Mouse (Mus musculus) thymus, postnatal 36 days (tissue): ENCODE results near the gene Hist1h4i.

Source experiments
- DNase-seq, 2 experiments: peaks; one replicate each; pipeline ENCODE4 v3.0.0; 2022; ENCODE audit warnings: mixed read lengths in 2 of 2

Hist1h4i gene

DNA sequence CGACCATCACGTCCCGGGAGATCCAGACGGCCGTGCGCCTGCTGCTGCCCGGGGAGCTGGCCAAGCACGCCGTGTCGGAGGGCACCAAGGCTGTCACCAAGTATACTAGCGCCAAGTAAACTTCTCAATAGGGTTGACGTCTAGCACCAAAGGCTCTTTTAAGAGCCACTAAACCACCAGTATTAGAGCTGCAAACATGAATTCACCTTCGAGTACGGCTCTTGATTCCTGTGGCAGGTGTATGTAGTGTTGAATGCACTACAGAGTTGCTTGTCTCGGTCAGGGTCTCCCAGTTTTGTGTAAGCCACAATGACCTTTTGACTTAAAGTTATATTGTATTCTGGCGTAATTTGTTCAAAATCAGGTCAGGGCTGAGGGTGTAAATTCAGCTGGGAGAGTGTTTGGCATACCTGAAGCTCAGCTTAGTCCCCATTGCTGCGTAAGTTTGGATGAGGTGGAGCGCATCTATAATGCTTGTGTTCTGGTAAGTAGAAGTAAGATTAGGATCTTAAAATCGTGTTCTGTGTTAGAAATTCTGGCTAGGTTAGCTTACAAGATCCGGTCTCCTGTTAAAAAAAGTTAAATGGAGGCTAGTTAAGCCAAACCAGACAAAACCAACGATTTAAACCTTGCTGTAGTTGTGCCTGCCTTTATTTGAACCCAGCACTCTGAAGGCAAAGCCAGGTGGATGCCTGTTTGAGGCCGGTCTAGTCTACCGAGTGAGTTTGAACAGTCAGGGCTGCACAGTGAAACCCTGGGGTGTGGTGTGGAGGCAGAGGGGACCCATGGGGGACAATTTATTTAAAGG, 4.8 kb downstream of the Hist1h4i start:
- peak in 1 of 2 experiments; percentile 23 for DNase-seq

DNA sequence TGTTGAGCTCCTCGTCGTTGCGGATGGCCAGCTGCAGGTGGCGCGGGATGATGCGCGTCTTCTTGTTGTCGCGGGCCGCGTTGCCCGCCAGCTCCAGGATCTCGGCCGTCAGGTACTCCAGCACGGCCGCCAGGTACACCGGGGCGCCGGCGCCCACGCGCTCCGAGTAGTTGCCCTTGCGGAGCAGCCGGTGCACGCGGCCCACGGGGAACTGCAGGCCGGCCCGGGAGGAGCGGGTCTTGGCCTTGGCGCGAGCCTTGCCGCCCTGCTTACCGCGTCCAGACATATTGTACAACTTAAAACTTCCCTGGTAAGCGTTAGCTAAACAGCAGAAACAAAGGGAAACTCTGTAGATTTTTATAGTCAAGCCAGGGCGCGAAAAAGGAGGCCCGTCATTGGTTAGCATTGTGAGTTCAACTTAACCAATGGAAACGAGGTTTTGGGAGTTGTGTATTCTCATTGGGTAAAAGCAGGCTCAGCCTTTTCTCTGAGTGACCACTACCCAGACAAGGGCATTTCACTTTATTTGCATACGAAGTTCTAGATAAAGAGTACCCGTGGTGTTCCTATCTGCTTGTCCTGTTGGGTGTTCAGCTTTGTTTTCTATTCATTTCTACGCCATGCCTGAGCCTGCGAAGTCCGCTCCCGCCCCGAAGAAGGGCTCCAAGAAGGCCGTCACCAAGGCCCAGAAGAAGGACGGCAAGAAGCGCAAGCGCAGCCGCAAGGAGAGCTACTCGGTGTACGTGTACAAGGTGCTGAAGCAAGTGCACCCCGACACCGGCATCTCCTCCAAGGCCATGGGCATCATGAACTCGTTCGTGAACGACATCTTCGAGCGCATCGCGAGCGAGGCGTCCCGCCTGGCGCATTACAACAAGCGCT, 5.7 kb downstream of the Hist1h4i start, which contains the start of the genes Hist1h2ah and Hist1h2bk:
Gene Hist1h2ah, minus strand, starts transcription at position 302 of the 882 bp plus-strand sequence.
Gene Hist1h2bk, plus strand, starts transcription at position 604 of the 882 bp plus-strand sequence.
- DNase-seq = peak; percentile 79 to 82

DNA sequence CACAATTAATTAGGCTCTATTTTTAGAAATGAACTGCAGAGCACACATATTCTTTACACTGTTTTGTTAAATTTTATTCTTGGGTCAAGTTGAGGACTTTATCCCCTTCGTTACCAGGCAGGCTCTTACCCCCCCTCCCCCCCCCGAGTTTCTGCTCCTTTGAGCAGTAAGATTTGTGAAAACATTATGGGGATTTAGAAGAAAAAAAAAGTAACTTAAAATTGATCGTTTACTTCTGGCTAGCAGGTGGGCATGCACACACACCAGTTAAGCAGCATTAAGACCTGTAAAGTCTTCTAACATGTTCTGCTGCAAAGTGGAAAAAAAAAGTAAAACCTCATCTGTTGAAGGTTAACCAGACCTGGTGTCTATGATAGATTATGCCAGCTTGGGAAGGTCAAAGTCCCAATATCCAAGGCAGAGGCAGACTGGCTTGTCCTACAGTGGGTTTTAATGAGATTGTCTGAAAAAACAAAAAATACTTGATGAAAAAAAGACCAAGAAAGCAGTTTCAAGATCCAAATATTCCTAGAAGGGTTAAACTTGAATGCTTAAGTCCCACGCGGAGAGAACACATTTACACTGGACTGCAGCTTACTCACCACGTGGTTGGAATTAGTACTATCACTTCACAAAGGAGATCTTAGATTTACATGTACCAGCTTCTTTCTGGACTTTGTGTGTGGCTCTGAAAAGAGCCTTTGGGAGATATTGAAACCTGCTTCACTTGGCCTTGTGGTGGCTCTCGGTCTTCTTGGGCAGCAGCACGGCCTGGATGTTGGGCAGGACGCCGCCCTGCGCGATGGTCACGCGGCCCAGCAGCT, 6.5 kb downstream of the Hist1h4i start:
- no peak for DNase-seq

DNA sequence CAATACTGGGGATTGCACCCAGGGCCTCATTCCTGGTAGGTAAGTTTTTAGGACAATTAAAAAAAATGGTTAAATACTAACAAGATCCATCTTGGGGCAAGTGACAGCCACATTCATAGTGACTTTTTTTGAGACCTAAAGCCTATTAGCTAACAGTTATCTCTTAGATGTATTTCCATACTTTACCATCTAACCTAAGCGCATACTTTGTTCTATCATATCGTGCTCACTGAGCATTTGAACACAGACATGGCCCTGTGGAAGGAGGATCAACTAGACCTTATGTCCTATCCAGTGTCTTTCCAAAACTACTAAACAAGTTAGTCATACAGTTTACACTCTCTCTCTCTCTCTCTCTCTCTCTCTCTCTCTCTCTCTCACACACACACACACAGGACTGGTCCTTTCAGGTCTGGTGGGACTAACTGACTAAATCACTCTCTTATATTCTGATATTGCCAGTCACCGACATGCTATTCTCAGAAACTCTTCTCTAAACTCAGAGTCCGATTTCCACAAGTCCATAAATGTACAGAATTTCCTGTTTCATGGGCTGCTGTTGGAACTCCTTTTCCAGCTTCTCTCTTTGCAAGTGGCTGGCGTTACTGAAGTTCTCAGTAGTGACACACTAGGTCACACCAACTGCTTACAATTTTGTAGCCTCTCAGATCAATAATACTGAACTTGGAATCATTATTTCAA, 7.3 kb downstream of the Hist1h4i start:
- no peak for DNase-seq

DNA sequence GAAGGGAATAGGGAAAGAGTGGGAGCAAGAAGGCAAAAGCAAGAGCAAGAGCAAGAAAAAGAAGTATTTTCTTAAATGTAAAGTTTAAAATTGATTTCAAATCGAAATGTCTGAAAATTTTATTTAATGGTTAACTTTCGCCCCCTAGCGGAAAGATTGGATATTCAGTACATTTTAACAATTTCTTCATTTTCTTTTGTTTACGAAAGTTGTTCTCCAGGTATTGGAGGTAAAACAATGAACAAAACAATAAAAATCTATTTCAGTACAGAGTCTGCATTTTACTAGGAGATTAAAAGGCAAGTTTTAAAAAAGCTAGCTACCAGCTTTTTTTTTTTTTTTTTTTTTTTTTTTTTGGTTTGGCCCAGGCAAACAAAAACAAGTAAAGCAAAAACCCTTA, 10.7 kb downstream of the Hist1h4i start:
- DNase-seq = no peak

DNA sequence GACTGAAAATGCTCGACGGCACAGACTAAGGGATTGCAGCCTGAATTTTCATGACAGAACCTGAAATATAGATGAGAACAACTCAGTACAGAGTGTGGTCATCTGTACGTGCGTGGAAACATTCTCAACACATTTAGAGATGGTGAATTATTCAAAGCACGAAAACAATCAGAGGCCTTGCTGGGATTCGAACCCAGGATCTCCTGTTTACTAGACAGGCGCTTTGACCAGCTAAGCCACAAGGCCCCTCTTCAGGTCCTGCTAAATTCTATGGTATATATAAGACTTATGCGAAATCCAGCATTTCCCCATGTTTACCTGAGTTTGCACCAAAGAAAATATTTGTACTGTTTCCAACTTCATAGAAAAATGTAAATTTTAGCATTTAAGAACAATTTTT, 11.2 kb downstream of the Hist1h4i start:
- DNase-seq = no peak

DNA sequence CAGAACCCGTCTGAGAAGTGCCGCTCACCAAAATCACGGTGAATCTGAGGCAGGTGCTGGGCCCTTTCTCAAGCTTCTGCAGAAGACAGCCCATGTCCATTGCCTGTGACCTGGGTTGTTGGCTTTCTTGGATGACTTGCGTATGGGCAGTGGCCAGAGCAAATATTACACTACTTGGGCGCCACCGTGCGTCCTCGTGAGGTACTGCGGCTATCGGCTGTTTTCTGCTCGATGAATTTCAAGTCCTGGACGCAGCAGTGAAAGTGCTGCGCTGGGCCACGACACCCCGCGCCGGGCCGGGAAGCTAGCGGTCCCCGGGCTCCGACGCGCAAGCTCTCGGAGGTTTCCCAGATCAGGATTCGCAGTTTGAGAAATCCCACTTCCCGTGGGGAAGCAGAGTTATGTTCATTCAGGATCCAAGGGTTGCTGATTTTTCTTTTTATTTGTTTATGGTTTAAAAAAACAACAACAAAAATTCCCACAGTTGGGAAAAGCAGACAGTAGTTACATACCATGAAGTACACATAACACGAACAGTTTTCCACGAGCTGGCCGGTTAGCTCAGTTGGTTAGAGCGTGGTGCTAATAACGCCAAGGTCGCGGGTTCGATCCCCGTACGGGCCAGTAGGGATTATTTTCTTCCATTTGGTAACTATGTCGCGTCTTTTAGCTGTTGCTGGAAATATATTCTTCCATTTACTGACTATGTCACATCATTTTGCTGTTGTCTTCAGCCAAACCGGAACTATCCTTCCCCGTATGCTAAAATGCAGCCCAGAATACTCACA, 12.3 kb downstream of the Hist1h4i start:
- peak; percentile 87 to 90 for DNase-seq

DNA sequence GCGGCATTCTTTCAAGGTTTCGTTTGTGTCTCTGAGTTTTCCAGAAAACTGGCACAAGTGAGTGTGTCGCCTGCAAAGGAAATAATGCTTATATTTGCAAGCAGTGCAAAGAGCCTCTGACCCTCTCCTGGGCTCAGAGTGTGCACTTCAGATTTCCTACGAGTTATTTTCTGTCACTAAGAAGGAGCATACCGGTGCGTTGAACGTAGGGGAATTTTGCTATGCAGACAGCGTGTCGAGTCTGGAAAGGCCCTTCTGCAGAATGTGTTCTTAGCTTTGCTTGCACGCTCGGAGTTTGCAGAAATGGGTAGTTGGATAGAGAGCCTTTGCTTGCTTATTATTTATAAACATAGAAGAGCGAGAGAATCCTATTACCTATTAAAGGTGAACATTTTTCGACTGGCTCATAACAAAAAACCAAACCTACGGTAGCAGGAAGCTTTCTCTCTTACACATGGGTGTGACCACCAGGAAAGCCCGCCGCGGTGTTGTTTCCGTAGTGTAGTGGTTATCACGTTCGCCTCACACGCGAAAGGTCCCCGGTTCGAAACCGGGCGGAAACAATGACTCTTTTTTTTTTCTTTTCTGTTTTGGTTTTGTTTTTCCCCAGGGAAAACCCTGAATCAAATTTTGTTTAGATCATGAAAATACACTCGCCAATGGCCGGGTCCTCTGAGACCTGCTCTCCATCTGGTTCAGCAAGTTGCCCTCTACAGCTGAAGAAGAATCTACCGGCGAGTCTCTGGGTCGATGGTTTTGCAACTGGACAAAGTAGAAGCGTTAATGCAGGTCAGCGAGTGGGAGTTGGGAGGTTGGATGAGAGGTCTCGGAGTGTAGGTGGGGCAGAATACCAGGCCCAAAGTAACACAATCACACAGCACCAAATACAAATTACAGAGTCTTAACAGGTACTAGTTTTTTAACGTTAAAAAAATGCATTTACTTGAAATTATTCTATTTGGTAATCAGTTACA, 14.8 kb downstream of the Hist1h4i start:
- peak; percentile 81 to 84 for DNase-seq

DNA sequence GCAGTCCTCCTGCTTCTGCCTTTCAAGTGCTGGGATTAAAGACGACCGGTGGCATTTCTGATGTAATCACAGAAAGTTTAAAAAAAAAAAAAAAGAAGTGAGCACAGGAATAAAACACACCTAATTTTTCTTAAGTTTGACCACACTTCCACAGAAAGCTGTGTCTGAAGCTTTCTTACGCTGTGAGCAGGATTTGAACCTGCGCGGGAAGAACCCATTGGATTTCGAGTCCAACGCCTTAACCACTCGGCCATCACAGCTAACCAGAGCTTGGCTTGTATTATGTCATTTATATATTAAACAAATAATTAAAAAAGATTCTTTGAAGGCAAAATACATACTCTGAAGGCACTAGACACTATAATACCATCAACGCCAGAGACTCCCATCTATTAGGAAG, 18.9 kb downstream of the Hist1h4i start:
- peak; percentile 73 to 77 for DNase-seq

DNA sequence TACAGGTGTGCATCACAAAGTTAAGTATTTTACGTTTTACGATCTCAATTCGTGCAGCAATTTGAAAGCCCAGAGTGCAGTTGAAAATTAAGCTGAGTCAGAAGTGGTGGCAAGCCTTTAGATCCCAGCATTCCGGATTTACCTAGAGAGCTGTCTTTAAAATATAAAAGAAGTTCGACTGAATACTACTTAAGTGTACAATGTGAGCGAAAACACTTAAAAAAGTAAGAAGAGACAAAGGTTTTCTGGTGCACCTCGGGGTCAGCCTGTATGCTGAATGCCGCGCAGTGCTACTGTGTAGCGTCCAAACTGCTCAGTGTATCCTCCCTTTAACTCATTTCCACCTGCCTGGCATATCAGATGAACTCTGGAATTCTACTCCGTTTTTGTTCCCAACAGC, 19.6 kb downstream of the Hist1h4i start:
- DNase-seq = no peak

DNA sequence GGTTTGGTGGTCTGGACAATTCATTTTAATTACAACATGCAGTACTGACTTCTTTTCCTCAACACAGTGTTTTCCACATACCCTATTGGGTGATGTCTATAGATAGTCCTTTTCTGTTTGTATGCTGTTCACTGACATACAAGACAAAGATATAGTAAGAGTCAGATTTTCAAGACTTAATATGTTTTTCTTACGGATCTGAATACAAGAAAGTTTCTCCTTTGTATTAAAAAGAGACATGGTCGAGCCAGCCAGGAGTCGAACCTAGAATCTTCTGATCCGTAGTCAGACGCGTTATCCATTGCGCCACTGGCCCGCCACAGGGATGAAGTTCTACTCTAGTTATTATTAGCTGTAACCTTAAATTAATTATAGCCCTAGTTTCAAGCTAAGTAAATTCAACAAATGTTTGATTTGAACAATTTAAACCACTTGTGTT, 20.2 kb downstream of the Hist1h4i start:
- peak in 1 of 2 experiments; percentile 39 for DNase-seq

DNA sequence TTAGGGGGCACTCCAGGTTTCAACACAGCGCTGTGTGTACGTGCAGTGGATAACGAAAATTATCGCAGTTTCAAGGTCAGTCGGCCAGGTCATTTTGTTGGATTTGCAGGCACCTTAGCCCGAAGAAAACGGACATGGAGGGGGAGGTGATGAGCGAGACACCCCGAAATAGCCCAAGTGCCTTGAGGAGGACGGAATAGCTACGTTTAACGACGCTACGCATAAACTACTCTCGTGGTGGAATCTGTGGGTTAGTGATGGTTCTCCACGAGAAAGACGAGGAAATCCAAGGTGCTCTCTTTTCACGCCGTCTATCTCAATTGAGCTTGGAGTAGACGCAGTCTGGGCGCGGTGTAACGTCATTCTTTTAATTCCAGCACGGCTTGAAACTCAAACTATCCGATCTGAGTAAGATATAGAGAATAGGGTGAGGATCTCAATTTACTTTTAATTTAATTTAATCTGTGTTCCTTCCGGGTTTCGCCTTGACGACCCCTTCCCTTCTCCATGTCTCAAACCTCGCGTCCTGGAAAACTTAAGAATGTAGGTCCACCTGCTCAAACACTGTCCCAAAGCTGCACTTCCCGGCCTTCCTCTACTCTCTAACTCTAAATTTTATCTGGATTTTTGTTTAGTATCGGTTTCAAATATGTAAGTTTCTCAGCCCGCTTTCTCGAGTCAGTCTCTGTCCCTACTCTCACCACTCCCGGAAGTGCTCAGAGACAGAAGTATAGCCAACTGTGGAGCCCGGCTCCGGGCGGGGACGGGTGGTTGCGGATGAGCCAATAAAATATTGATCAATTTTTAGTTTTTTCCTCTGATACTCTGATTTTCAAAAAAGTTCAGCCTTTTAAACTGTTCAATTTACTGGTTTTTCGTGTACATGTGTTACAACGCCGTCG, 21.0 kb downstream of the Hist1h4i start:
- DNase-seq = peak in 1 of 2 experiments; percentile 50

DNA sequence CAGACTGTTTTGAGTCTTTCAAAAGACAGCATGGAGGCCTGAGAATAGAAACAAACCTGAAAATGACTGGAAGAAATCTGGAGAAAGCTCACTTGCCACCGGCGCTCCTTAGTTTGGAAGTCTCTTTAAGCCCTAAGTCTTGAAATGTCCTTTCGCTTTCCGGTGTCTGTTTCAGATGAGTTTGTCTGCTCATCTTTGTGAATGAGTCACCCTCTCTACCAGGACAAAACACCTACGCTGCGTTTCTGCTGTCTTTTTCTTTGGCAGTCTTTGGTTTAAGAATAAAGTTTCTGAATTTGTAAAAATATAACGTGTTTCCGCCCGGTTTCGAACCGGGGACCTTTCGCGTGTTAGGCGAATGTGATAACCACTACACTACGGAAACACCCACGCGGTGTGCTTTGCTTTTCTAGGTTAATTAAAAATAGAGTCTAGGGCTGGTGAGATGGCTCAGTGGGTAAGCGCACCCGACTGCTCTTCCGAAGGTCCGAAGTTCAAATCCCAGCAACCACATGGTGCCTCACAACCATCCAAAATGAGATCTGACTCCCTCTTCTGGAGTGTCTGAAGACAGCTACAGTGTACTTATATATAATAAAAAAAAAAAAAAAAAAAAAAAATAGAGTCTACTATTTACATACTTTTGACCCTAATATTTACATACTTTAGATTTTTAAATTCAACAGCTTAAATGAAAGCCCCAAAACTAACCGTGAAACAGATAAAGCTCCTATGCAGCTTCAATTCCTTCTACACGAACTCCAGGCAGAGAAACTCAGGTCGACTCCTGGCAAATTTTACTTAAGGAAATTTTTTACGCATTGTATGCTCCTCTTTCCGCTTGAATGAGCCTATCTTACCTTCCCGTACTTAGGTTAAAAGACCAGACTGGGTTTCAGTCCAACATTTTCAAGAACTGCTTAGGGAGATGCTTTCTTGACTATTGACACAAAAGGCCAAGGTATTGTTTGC, 25.4 kb downstream of the Hist1h4i start:
- peak; percentile 77 to 81 for DNase-seq

DNA sequence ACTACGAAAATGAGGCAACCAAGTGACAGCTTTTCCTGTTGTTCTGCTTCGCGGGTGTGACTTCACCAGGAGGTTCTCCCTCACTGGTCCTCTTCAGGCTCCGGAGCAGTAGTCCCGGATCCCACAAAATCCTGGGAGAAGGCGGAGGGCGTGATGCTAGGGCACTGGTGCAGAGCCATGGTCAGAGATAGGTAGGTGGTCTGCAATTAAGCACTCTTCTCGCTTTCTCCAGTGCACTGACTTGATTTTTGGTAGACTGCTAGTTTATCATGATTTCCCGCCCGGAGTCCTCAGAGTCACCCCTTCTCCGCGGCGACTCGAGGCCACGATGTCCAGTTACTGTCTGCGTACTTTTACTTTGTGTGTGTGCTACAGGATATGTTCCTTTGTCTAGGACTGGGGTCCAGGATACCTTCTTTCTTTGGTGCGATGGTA, 26.7 kb downstream of the Hist1h4i start:
- no peak for DNase-seq

DNA sequence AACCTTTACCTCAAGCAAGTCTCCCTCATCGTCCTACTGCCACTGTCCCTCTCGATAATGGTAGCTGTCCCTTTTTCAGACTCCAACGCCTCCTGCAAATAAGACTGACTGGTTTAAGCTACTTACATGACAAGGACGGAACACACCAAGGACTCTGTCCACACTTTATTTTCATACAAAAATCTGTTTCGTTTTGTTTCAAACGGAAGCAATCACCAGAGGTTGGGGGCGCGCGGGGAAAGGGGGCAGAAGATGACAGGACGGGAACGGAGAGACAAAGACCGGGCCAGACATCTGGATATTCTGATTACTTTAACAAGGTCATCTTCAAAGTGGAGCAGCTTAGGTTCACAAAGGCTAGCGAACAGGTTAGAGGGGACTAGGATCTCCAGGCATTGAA, 27.4 kb downstream of the Hist1h4i start:
- DNase-seq = no peak

DNA sequence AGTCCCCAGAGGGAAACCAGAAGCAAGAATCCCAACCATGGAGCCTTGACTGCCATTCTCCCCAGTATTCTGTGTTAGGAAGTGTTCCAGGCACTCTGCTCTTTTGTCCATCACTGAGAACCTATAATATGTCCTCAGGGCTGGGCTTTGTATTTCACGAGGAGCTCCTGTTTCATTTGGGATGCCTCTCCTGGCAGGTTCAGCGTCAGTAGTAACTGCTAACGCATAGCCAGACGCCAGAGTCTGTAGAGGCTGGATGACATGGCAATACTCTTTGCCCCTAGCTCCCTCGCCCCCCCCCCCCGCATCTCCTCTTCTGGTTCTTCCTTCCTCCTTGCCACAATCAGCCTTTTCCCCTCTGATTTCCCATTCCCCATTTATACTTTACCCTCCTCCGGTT, 31.5 kb downstream of the Hist1h4i start, which contains the start of gene Prss16:
Gene Prss16, minus strand, starts transcription at position 101 of the 400 bp plus-strand sequence.
- DNase-seq = no peak

DNA sequence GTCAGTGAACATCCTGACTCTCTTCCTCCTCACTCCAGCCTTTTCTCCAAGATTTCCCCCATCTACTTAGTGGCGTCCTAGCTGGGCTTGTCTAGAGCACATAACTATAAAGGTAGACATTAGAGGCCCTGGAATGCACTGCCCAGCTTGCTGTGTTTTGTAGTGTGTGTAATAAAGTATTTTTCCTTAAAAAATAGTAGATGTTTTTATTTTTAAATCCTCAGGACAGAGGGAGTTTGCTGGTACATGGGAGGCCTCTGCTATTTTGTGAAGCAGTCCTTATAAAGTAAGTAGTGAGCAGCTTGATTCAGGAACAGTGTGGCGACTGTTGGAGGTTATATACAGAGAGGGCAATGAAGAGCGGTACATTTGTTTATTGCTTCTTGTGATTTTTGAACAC, 32.5 kb downstream of the Hist1h4i start:
- DNase-seq = no peak
